Mouse (Mus musculus) adrenal gland, postnatal 14 days (tissue): Measurements from ENCODE around the gene Tmem41b. TPM values are rescaled to one million over a fixed set of nuclear protein-coding genes. Genes with fewer than 3 reads are reported as not detected.

Experiments used
- DNase-seq: peaks from one replicate; pipeline ENCODE4 v3.0.0; 2021; ENCODE audit warnings: mixed read lengths
- total RNA-seq: library from RNA; stranded (reverse); gene quantifications from 2 replicates; pipeline ENCODE4 v1.2.3, GENCODE M21; 2021

Gene Tmem41b
- total RNA-seq, 1 experiment from 2014 or later = 37.5 TPM

- DNase-seq = no peak
These were observed 63.8 kb downstream of the Tmem41b start for GRCm38 (mm10) chr7:109922889-109923288.

Other genes with a start within 250 kb of the Tmem41b start
- 36.6 and 42.0 TPM in 2 replicates for gene Tmem9b, start 234.1 kb downstream of the Tmem41b start, total RNA-seq
- gene Nrip3, start 204.9 kb downstream of the Tmem41b start, total RNA-seq = 0.67 and 1.2 TPM in 2 replicates
- 0.64 and 0.78 TPM in 2 replicates for gene Scube2, start 121.2 kb downstream of the Tmem41b start, total RNA-seq
- gene Dennd5a, start 26.5 kb downstream of the Tmem41b start, total RNA-seq = 128 and 133 TPM in 2 replicates
- 95.0 and 96.7 TPM in 2 replicates for gene Ipo7, start 31.3 kb upstream of the Tmem41b start, total RNA-seq
- gene Zfp143, start 74.3 kb upstream of the Tmem41b start, total RNA-seq = 10.9 and 15.4 TPM in 2 replicates
- gene Wee1, start 135.1 kb upstream of the Tmem41b start, total RNA-seq = 13.8 and 15.3 TPM in 2 replicates
- 17.2 and 28.1 TPM in 2 replicates for gene Swap70, start 234.8 kb upstream of the Tmem41b start, total RNA-seq